Mouse (Mus musculus): Measurements from ENCODE around the gene Rtn4ip1. TPM values are rescaled to one million over a fixed set of nuclear protein-coding genes. Genes with fewer than 3 reads are reported as not detected.

The Rtn4ip1 gene
- total and polyA plus RNA-seq, 3 experiments, result 11.6 to 23.5 TPM; not detected in 1

- TF ChIP-seq JUND (IDR thresholded peaks at IDR 0.05; ENCODE audit: low read depth, low read length) (no peak), E2F4 (IDR thresholded peaks at IDR 0.05; ENCODE audit: borderline replicate concordance, low read depth, low read length) (0 out of 2 replicates have a peak, but pooled peaks have one; percentile 17)
Measured at GRCm38 (mm10) chr10:43900883-43901570, 580 bp upstream of the Rtn4ip1 start (continued).

- Histone ChIP-seq H3K4me1 (ENCODE audit: control insufficient read depth in 1 of 2, insufficient read depth in 2 of 2, low read length in 2 of 2) (peaks cover 2 to 10% of the 10 kb centered on the region in 2 experiments; a peak in 3 of 4 replicates), H3K27me3 (ENCODE audit: control insufficient read depth in 1 of 2, insufficient read depth in 2 of 2, low read length in 2 of 2) (no peaks in the 10 kb centered on the region), H3K9ac (ENCODE audit: control insufficient read depth, low read depth, low read length, poor library complexity, severe bottlenecking) (no peak overlapping the region), H3K27ac (ENCODE audit: control insufficient read depth, low read depth, low read length) (no peak overlapping the region), H3K4me3 (ENCODE audit: control insufficient read depth in 1 of 2, insufficient read depth in 1 of 2, low read depth in 2 of 2, low read length in 2 of 2) (no peak overlapping the region), H3K9me3 (replicated peaks; ENCODE audit: insufficient read depth, low read length) (no peaks in the 10 kb centered on the region), H3K79me2 (ENCODE audit: control insufficient read depth, insufficient read depth, low read length, poor library complexity) (peaks cover 16% of the 10 kb centered on the region), H3K36me3 (ENCODE audit: control insufficient read depth in 1 of 2, insufficient read depth in 2 of 2, low read length in 2 of 2) (peaks cover 0 to 19% of the 10 kb centered on the region in 2 experiments; a peak in 2 of 4 replicates)
- DNase-seq (ENCODE audit: low read depth, low spot score), result no peak
- TF ChIP-seq MYB (IDR thresholded peaks at IDR 0.05; ENCODE audit: low read depth, low read length) (no peak), ETS1 (IDR thresholded peaks at IDR 0.05; ENCODE audit: low read depth, low read length) (no peak), GATA1 (IDR thresholded peaks at IDR 0.05; ENCODE audit: low read depth, low read length) (no peak), UBTF (IDR thresholded peaks at IDR 0.05; ENCODE audit: borderline replicate concordance, insufficient read depth, low read depth, low read length) (no peak), JUND (IDR thresholded peaks at IDR 0.05; ENCODE audit: low read depth, low read length) (no peak), ZNF384 (IDR thresholded peaks at IDR 0.05; ENCODE audit: low read depth, low read length) (no peak), TAL1 (IDR thresholded peaks at IDR 0.05; ENCODE audit: low read length) (no peak), NELFE (IDR thresholded peaks at IDR 0.05; ENCODE audit: low read depth, low read length) (no peak), RCOR1 (IDR thresholded peaks at IDR 0.05; ENCODE audit: low read depth, low read length) (no peak), CHD2 (IDR thresholded peaks at IDR 0.05; ENCODE audit: low read length) (no peak), MAZ (IDR thresholded peaks at IDR 0.05; ENCODE audit: low read depth, low read length) (no peak), GABPA (IDR thresholded peaks at IDR 0.05; ENCODE audit: low read depth, low read length) (no peak), NRF1 (IDR thresholded peaks at IDR 0.05; ENCODE audit: insufficient read depth, low read depth, low read length, poor library complexity, severe bottlenecking) (no peak), POLR2A (IDR thresholded peaks at IDR 0.05; ENCODE audit: control insufficient read depth in 1 of 2, insufficient read depth in 1 of 2, low read depth in 1 of 2, low read length in 2 of 2, poor library complexity in 1 of 2) (no peak), ZMIZ1 (IDR thresholded peaks at IDR 0.05; ENCODE audit: low read depth, low read length) (no peak), BHLHE40 (IDR thresholded peaks at IDR 0.05; ENCODE audit: borderline replicate concordance, low read depth, low read length) (no peak), ELF1 (IDR thresholded peaks at IDR 0.05; ENCODE audit: low read depth, low read length) (no peak)
Measured at GRCm38 (mm10) chr10:43904569-43904968, 3.0 kb downstream of the Rtn4ip1 start.
